Mouse (Mus musculus) v-Abl transformed pro-B cells (cell line): ENCODE results near the gene Gpi1.

Source experiments
- in situ Hi-C, 2 experiments: fragments of 400-800 bp; cut with MboI; formaldehyde crosslinking; loops; one replicate each; pipeline ENCODE4 v1.15.1; 2025; ENCODE audit not compliant: unreplicated experiment in 2 of 2

Gene Gpi1

GRCm38 (mm10) chr7:34230116-34230515 lies at the start of gene Gpi1:
TSS of gene Gpi1 (minus strand) at chr7:34230336.
- in situ Hi-C loops: loop anchor here (10.0 to 25.0 kb wide), 2 partner anchors 1357 to 1575 kb away; partner anchors contain the start of genes Ankrd27 (in 1 of the 2), Rgs9bp (in 1 of the 2) and Zfp507 (in 1 of the 2)

GRCm38 (mm10) chr7:34277656-34278055 lies 47.5 kb upstream of the Gpi1 start:
- in situ Hi-C loops: no loop called here

- in situ Hi-C loops: no loop called here
These were observed 45.9 kb upstream of the Gpi1 start for GRCm38 (mm10) chr7:34276066-34276465.

GRCm38 (mm10) chr7:34272465-34272864 lies 42.3 kb upstream of the Gpi1 start:
- in situ Hi-C loops: loop anchor here (25.0 kb wide), 2 partner anchors 390 to 765 kb away; partner anchors contain the start of gene Kctd15 (in 2 of the 2)

- in situ Hi-C loops: loop anchor here (25.0 kb wide), 2 partner anchors 394 to 769 kb away; partner anchors contain the start of gene Kctd15 (in 2 of the 2)
These were observed 38.3 kb upstream of the Gpi1 start for GRCm38 (mm10) chr7:34268463-34268862.

GRCm38 (mm10) chr7:34266421-34266820 lies 36.3 kb upstream of the Gpi1 start:
- in situ Hi-C loops: loop anchor here (25.0 kb wide), 2 partner anchors 396 to 771 kb away; partner anchors contain the start of gene Kctd15 (in 2 of the 2)

- in situ Hi-C loops: loop anchor here (25.0 kb wide), 2 partner anchors 396 to 771 kb away; partner anchors contain the start of gene Kctd15 (in 2 of the 2)
These were observed 35.8 kb upstream of the Gpi1 start for GRCm38 (mm10) chr7:34265876-34266346.

GRCm38 (mm10) chr7:34263437-34263836 lies 33.3 kb upstream of the Gpi1 start:
- in situ Hi-C loops: loop anchor here (25.0 kb wide), 2 partner anchors 399 to 774 kb away; partner anchors contain the start of gene Kctd15 (in 2 of the 2)

GRCm38 (mm10) chr7:34258407-34258806 lies 28.3 kb upstream of the Gpi1 start:
- in situ Hi-C loops: loop anchor here (25.0 kb wide), 2 partner anchors 404 to 779 kb away; partner anchors contain the start of gene Kctd15 (in 2 of the 2)

GRCm38 (mm10) chr7:34257279-34257678 lies 27.1 kb upstream of the Gpi1 start:
- in situ Hi-C loops: loop anchor here (25.0 kb wide), 2 partner anchors 405 to 780 kb away; partner anchors contain the start of gene Kctd15 (in 2 of the 2)

- in situ Hi-C loops: loop anchor here (25.0 kb wide), 2 partner anchors 406 to 781 kb away; partner anchors contain the start of gene Kctd15 (in 2 of the 2)
These were observed 25.8 kb upstream of the Gpi1 start for GRCm38 (mm10) chr7:34255916-34256315.

- in situ Hi-C loops: loop anchor here (25.0 kb wide), 2 partner anchors 407 to 782 kb away; partner anchors contain the start of gene Kctd15 (in 2 of the 2)
These were observed 25.0 kb upstream of the Gpi1 start for GRCm38 (mm10) chr7:34255137-34255536.

- in situ Hi-C loops: loop anchor here (5.0 to 25.0 kb wide), 4 partner anchors 55 to 785 kb away; partner anchors contain the start of gene Kctd15 (in 2 of the 2)
These were observed 21.9 kb upstream of the Gpi1 start for GRCm38 (mm10) chr7:34252030-34252429.

- in situ Hi-C loops: loop anchor here (5.0 to 25.0 kb wide), 4 partner anchors 57 to 787 kb away; partner anchors contain the start of gene Kctd15 (in 2 of the 2)
These were observed 20.6 kb upstream of the Gpi1 start, which contains the start of gene Gm6096 for GRCm38 (mm10) chr7:34250738-34251137. TSS of gene Gm6096 (plus strand) at chr7:34251038.

- in situ Hi-C loops: loop anchor here in 1 of 2 experiments (25.0 kb wide), 1 partner anchor 1340 kb away; the partner anchor contains the start of genes Ankrd27 and Rgs9bp
These were observed 16.8 kb upstream of the Gpi1 start for GRCm38 (mm10) chr7:34246870-34247499.

GRCm38 (mm10) chr7:34242176-34242575 lies 12.0 kb upstream of the Gpi1 start:
- in situ Hi-C loops: loop anchor here in 1 of 2 experiments (25.0 kb wide), 1 partner anchor 1345 kb away; the partner anchor contains the start of genes Ankrd27 and Rgs9bp

- in situ Hi-C loops: loop anchor here (10.0 to 25.0 kb wide), 2 partner anchors 1349 to 1567 kb away; partner anchors contain the start of genes Ankrd27 (in 1 of the 2), Rgs9bp (in 1 of the 2) and Zfp507 (in 1 of the 2)
These were observed 8.0 kb upstream of the Gpi1 start for GRCm38 (mm10) chr7:34238086-34238485.

GRCm38 (mm10) chr7:34235602-34236001 lies 5.5 kb upstream of the Gpi1 start:
- in situ Hi-C loops: loop anchor here (10.0 to 25.0 kb wide), 2 partner anchors 1352 to 1569 kb away; partner anchors contain the start of genes Ankrd27 (in 1 of the 2), Rgs9bp (in 1 of the 2) and Zfp507 (in 1 of the 2)

GRCm38 (mm10) chr7:34234610-34235561 lies 4.8 kb upstream of the Gpi1 start:
- in situ Hi-C loops: loop anchor here (10.0 to 25.0 kb wide), 2 partner anchors 1352 to 1570 kb away; partner anchors contain the start of genes Ankrd27 (in 1 of the 2), Rgs9bp (in 1 of the 2) and Zfp507 (in 1 of the 2)
